Mouse (Mus musculus): ENCODE measurements around the gene Cfap58.

Cfap58 gene

GRCm38 (mm10) chr19:47978109-47978701 is 40.7 kb downstream of the Cfap58 start:
- DNase-seq (ENCODE audit: low spot score in 2 of 2): no peak

- no peak for DNase-seq (ENCODE audit: low spot score in 2 of 2)
Measured at GRCm38 (mm10) chr19:47979446-47979845, 42.0 kb downstream of the Cfap58 start.

DNA sequence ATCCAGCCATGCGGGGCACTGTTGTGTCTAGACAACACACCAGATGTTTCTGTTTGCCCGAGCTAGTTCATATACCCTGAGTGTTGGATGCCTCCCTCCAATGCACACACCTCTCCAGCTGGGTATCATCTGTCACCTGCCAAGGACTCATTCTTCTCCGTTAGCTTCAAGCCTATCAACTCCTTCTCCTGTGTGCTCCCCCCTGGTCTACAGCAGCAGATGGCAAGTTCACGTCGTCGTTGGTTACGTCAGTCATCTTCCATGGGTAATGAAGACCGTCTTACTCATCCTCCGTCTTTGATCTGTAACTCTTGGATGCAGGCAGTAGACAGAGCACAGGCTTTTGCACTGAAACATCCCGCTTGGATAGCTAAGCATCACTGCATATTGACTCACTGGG is 42.8 kb downstream of the Cfap58 start:
- DNase-seq (ENCODE audit: low spot score in 2 of 2): no peak

DNA sequence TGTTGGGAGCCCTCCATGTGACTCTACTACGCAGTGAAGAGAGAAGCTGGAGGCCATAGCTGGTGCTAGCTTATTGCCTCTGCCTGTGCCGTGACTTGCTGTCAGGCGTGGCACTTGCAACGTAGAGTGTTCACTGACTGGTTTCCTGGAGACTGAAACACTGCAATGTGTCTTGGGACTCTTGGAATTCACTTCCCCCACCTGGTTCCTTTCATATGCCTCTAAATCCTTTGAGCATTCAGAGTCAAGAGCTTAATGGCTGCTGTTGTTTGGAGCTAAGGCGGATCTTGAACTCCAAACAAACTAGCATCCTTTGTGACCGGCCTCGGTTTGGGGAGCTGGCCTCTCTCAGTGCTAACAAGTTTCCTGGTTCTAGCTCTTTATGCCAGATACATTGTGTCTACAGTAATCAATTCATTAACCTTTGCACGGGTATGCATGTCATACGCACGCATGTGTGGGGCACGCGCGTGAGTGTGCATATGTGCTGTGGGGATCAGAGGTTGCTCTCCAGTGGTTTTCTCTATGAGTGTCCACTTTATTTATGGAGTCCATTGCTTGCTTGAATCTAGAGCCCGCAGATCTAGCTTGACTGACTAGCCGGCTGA is 48.2 kb downstream of the Cfap58 start:
- no peak for DNase-seq (ENCODE audit: low spot score in 2 of 2)

DNA sequence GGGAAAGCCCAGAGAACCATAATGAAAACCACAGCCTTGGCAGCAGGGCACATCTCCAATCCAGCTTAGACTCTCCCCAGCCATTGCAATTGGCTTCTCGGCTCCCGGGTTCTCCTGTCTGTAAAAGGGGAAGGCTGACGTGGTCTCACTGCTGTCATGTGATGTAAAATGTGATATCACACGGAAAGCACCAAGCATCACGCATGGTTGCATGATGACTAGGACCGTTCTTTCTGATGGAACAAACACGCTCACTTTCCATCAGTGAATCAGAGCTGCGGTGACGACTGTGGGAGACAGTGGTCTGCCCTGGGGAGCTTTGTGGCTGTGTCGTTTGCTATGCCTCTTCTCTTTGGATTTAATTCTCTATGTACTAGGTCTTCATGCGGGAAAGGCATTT is 50.5 kb downstream of the Cfap58 start:
- no peak for DNase-seq (ENCODE audit: low spot score in 2 of 2)

GRCm38 (mm10) chr19:47988456-47988855 is 51.0 kb downstream of the Cfap58 start:
- no peak for DNase-seq (ENCODE audit: low spot score in 2 of 2)

DNA sequence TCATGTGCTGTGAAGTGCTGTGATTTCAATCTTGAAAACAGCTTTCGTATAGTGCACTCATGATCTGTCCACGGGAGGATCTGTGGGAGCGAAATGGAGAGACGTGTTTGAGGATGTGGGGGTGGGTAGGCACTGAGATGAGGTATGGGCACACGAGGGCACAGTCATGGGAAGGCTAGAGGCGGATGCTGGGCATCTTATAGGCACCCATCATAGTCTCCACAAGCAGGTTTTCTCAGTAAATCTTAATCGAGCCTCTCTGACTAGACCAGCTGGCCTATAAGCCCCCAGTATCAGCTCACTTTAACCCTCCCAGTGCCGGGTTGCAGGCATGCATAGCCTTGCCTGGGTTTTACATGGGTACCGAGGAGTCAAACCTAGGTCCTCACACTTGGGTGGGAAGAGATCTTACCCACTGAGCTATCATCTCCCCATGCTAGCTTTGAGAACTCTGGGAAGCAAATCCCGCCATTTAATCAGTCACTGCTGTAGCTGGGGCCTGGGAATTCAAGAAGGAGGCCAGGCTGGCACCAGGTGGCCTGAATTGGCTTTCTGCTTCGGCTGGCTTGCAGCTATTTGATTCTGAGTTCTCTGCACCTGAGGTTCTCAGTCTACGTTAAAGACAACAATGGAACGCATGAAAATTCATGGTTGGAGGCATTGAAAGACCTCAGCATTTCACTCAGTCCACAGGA is 51.6 kb downstream of the Cfap58 start:
- no peak for DNase-seq (ENCODE audit: low spot score in 2 of 2)

DNA sequence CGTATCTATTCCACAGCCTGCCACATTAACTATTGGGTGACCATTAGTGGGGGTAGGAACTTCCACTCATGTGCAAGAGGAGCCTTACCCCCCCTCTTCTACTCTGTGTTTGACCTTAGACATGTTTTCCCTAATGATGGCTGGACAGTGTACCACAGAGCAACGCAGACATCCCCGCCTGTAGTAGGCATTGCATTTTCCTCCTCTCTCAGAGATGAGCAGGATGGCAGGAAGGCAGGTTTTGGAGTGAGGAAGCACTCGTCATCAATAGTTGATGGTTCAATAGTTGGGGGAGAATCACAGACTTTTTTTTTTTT is 52.1 kb downstream of the Cfap58 start:
- DNase-seq (ENCODE audit: low spot score in 2 of 2): no peak

DNA sequence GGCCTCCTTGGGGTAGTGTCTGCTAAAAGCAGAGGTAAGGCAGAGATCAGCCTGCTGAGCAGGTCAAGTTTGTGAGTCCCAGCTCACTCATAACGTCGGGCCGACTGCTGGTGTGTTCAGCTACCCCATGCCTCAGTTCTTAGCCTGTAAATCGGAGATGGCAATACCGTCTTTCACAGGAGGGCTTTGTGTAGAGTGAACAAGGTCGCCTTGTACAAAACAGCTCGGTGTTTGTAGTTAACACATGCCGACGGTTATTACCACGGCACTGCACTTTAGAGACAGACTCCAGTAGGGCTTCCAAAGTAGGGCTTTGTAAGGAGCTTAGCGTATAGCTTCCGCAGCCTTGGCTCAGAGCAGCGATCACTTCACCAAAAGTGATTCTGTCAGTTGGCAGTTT is 63.8 kb downstream of the Cfap58 start:
- no peak for DNase-seq (ENCODE audit: low spot score in 2 of 2)

DNA sequence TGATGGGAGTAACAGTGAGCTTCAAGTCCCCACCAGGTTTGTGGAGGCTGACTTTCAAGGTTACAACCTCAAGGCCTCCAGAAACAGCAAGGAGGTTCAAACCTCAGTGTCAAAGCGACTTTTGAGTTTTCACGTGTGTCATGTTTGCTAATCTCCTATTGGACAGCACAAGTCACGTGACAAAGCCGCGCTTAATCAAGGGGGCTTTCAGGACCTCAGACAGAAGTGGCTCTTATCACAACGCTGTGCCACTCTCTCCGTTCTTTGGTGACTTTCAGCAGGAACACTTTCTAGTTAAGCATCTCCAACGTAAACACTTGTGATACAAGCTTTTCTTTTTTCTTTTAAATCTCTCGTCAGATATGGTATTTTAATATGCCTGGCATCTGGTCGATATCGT is 64.3 kb downstream of the Cfap58 start:
- no peak for DNase-seq (ENCODE audit: low spot score in 2 of 2)

DNA sequence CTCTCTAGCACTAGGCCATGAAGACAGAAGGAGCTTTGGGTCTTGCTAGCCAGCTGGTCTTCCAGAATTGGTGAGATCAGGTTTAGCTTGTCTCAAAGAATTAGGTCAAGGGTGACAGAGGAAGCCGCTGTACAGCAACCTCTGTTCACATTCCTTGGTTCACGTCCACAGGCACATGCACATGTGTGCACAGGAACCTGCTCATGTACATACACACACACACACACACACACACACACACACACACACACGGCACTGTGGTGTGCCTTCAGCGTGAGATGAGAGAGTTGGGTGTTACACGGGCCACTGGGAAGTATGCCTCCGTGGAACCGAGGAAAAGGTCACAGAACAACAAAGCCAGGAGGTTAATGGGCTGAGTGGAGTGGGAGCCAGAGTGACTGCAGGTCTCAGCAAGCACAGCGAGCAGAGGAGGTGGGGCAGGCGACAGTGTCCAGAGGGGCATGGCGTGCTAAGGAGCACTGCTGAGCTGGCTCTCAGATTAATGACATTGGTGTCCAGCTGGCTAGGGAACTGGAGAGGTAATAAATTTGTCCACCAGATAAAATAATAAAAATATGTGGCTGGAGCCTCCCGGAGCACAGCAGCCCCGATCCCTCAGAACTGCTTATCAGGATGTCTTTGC is 71.4 kb downstream of the Cfap58 start:
- no peak for DNase-seq (ENCODE audit: low spot score in 2 of 2)

DNA sequence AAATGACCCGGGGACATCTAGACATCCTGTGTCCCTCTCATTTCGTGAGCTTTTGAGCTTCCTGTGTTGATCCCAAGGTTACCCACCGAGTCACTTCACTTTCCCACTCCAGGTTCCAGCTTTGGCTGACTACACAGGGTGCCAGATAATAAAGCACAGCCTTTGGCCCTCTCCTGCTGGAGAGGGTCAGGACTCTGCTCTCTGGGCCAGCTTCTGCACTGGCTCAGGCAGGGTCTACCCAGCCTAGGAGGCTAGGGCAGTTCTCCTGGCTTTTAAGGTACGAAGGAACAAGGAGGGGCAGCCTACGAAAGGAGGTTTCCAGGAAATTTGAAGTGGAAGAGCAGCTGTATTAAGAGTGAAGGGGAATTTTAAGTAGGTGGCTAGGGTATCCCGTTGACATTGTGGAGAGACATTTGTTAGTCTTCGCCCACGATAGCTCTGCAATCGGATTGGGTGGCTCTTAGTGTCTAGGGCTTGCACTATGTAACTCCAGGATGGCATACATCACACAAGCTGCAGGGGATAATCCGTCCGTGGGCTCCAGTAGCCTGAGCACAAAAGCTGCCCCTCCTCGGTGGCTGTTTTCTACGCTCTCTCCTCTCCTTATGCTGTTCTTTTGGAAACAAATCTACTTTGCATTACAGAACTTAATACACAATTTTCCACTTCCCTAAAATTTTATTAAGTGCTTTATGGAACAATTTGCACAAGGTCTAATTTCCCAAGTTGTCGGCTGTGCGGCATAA is 72.3 kb downstream of the Cfap58 start:
- DNase-seq (ENCODE audit: low spot score in 2 of 2): no peak

GRCm38 (mm10) chr19:48020103-48020502 is 82.6 kb downstream of the Cfap58 start:
- no peak for DNase-seq (ENCODE audit: low spot score in 2 of 2)

GRCm38 (mm10) chr19:48021435-48021834 is 84.0 kb downstream of the Cfap58 start:
- DNase-seq (ENCODE audit: low spot score in 2 of 2): no peak

DNA sequence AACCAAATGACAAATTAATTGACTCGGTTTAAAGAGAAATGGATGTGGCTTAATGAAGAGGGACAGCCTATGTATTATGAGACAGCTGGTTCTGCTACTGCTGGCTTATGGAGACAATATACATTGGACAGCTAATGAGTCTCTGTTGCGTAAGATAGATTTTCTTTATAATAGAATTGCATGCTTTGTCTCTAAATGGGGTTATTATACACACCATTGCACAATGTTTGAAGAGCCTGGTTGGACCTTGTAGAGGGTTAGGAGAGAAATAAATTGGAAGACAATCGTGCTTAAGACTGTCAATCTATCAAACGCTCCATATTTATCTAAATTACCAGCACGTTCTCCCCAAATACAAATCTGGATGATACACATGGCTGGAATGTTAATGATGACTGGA is 85.3 kb downstream of the Cfap58 start:
- DNase-seq (ENCODE audit: low spot score in 2 of 2): no peak

- DNase-seq (ENCODE audit: low spot score in 2 of 2): peak; percentile 2 to 4
Measured at GRCm38 (mm10) chr19:48023726-48024125, 86.3 kb downstream of the Cfap58 start.

DNA sequence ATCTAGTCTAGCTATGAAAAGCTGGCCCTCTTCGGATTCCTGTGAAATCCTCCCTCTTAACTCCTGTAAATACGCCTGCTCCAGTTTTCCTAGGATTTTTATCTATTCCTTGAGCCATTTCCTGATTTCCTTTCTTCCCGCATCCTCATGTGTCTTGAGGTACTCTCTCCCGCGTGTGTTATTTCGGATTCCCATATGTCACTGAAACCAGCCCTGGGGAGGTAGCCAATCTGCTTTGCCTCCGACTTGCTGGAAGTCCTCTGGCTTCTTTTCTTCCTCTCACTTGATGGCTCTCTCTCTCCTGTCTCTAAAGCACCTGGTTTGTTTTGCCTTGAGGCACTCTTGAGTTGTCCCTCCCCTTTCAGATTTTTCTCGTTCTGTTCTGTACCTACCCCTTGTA is 87.9 kb downstream of the Cfap58 start:
- DNase-seq (ENCODE audit: low spot score in 2 of 2): no peak

- DNase-seq (ENCODE audit: low spot score in 2 of 2): no peak
Measured at GRCm38 (mm10) chr19:48026882-48027281, 89.4 kb downstream of the Cfap58 start.

DNA sequence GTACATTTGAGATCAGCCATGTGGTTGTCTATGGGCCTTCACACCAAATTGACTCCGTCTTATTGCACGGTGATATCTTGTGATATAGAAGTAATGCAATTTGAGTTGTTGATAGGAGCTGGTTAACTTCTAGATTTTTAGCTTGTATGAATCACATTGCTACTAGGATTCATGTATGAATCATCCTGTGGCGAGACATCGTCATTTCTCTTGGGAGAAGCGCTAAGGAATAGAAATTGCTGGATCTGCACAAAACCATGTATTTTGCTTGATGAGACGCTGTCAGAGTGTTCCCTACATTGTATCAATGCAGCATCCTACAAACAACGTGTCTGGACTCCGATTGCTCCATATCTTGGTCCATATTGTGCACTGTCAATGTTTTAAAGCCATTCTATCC is 102.1 kb downstream of the Cfap58 start:
- no peak for DNase-seq (ENCODE audit: low spot score in 2 of 2)

GRCm38 (mm10) chr19:48047315-48047714 is 109.8 kb downstream of the Cfap58 start:
- DNase-seq (ENCODE audit: low spot score in 2 of 2): no peak

GRCm38 (mm10) chr19:48049361-48049760 is 111.9 kb downstream of the Cfap58 start:
- DNase-seq (ENCODE audit: low spot score in 2 of 2): no peak

DNA sequence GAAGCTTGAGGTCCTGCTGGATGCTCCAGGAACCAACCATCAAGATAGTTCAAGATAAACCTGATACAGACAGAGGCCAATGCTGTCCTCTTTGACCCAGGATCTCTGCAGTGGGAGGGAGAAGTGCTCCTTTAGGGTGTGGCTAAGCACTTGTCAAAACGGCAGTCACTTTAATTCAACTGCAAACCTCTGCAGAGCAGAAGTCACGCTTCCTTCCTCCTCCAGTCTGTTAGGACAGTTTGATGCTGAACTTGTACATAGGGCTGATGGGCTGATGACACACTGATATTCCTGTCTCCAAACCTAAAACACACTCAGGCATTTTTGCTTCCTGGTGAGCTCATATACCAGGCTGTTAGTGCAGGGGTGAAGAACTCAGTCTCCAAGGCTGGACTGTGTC is 125.8 kb downstream of the Cfap58 start:
- DNase-seq (ENCODE audit: low spot score in 2 of 2): no peak
